8 mouse cellular contexts compared by ENCODE assay signal in genomic region chr9:63132673-63133601, GRCm38 (mm10). TPM values are rescaled to one million over a fixed set of nuclear protein-coding genes. Genes with fewer than 3 reads are reported as not detected.
DNase-seq lines count a peak whose midpoint lies in the region; ATAC-seq and TF ChIP-seq lines count a peak whose summit lies in the region.

No protein-coding gene starts in this region.

- no peaks in the 10 kb centered on the region for H3K36me3 ChIP-seq in intestine, embryonic 15.5 days

- H3K9ac ChIP-seq in intestine, embryonic 15.5 days = peak overlapping the region; percentile 73

- intact Hi-C loops in left cerebral cortex, postnatal 14 days (cut with DNase I) = loop anchor here (10.0 kb wide), 1 partner anchor 492 kb away; no protein-coding TSS in a partner anchor

- peak overlapping the region; percentile 57 for H3K27ac ChIP-seq in cortical plate, adult 2 months (ENCODE audit: insufficient read depth, low read length)
- H3K27ac ChIP-seq in intestine, embryonic 15.5 days = peak overlapping the region; percentile 83

- H3K4me3 ChIP-seq in cortical plate, adult 2 months (ENCODE audit: insufficient read depth, low read length) = peak overlapping the region; percentile 55
- peak overlapping the region; percentile 64 for H3K4me3 ChIP-seq in intestine, embryonic 15.5 days (replicated peaks)

- H3K9me3 ChIP-seq in intestine, embryonic 15.5 days = no peaks in the 10 kb centered on the region

- peaks cover 2% of the 10 kb centered on the region; the same call in 1 of the 2 replicates for H3K4me1 ChIP-seq in cortical plate, adult 2 months (ENCODE audit: control insufficient read depth, insufficient read depth, low read length)
- H3K4me1 ChIP-seq in intestine, embryonic 15.5 days (replicated peaks) = peaks cover 22% of the 10 kb centered on the region

- peak overlapping the region; percentile 90 for H3K4me2 ChIP-seq in intestine, embryonic 15.5 days (replicated peaks)

- no peak for TF ChIP-seq CTCF in cortical plate, adult 2 months (IDR thresholded peaks at IDR 0.05; ENCODE audit: extremely low read depth, insufficient read depth, low read length)

- peak; percentile 88 for DNase-seq in adipocyte (ENCODE audit: low spot score)
- DNase-seq in gastrocnemius, postnatal 25 days = peak; percentile 95
- peak; percentile 96 to 97 for DNase-seq in left cerebral cortex, postnatal 14 days (ENCODE audit: low spot score in 2 of 2)
- peak; percentile 90 for DNase-seq in right cerebral cortex, postnatal 14 days
- DNase-seq in urinary bladder, postnatal 25 days (ENCODE audit: low spot score) = peak; percentile 90

- ATAC-seq in intestine, embryonic 15.5 days = peak; percentile 99
- ATAC-seq in megakaryocyte-erythroid progenitor cell, adult 5-6 weeks (replicated peaks; ENCODE audit: low FRiP score, low TSS enrichment, poor library complexity, severe bottlenecking) = peak; percentile 85

- peak; percentile 95 for TF ChIP-seq POLR2A in cortical plate, adult 2 months (IDR thresholded peaks at IDR 0.05; ENCODE audit: extremely low read depth, insufficient read depth, low read length)

- WGBS in intestine, embryonic 15.5 days = under 1% methylated on average over 48 of the region's 48 CpGs

- H3K27me3 ChIP-seq in intestine, embryonic 15.5 days (replicated peaks) = peaks cover 39% of the 10 kb centered on the region

RNA-seq across cellular contexts. Expression of gene Skor1, which starts 15.8 kb away (rescaled TPM):
- 0.15 and 0.26 TPM in 2 replicates for polyA plus RNA-seq in cortical plate, adult 2 months (2012; rRNA removed)
- under 1 TPM; 0.08 TPM for total RNA-seq in gastrocnemius, postnatal 25 days (2021)
- polyA plus RNA-seq in intestine, embryonic 15.5 days (2015; fragmentation: Nextera tagmentation; extraction: Ambion mirVana) = not detected in 2 replicates
- total RNA-seq in left cerebral cortex, postnatal 14 days (2021) = under 1 TPM; 0.15 TPM
- total RNA-seq in megakaryocyte-erythroid progenitor cell, adult 5-6 weeks (2014; fragmentation: Nextera tagmentation) = not detected in 2 replicates
- total RNA-seq in megakaryocyte-erythroid progenitor cell, adult 5-6 weeks (2017) = not detected in 2 replicates

Comparison
In these comparisons a context has a peak if more than half of its experiments do, and no peak if none do; other contexts are left out.
1. Peak in every context shown above with its lines: DNase-seq, ATAC-seq, H3K4me3 ChIP-seq and H3K27ac ChIP-seq.